In the genomic region with DNA sequence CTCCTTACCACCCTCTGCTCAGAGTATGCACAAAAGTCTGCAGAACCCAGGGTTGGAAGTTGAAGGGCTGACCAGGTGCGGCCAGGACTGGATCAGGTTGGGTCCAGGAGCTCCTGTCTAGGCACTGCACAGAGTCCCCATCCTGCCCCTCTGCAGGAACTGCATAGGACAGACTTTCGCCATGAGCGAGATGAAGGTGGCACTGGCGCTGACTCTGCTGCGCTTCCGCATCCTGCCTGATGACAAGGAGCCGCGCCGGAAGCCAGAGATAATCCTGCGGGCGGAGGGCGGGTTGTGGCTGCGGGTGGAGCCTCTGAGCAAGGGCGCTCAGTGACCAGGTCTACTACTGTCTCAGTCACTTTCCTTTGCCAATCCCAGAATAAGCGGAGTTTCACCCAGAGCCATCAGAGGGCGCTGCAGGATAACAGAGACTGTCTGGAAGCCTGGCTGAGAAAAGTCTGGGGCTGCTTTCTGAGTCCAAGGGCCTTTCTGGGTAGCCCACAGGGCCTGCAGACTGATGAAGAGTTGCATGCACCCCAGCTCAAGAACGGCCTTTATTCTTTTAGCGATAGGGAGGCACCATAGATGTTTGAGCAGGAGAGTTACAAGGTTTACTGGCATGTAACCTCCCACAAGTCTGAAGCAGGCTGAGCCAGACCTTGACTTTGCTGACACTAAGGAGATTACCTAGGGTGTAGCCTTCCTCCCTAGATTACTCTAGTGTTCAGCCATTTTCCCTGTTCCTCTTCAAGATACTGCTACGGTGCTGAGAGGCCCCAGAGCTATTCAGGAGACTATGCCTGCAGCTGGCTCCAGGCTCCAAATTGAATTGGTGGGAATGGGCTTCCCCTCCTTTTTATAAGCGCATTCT, we compare ENCODE assay signal across 8 mouse cellular contexts. TPM values are rescaled to one million over a fixed set of nuclear protein-coding genes. Genes with fewer than 3 reads are reported as not detected.
DNase-seq lines count a peak whose midpoint lies in the region; ATAC-seq and TF ChIP-seq lines count a peak whose summit lies in the region.

No protein-coding gene starts in this region.

- DNase-seq in NIH3T3 (ENCODE audit: low read depth): peak; percentile 45
- DNase-seq in cerebellum, adult 2 months: peak; percentile 89 to 92
- DNase-seq in forelimb bud, embryonic 11.5 days (ENCODE audit: low read depth, low spot score): peak; percentile 69
- peak; percentile 89 for DNase-seq in hindbrain, embryonic 11.5 days (ENCODE audit: low spot score)
- DNase-seq in layer of hippocampus, adult 9-10 months (ENCODE audit: low spot score): peak; percentile 90
- peak; percentile 87 for DNase-seq in lung, embryonic 14.5 days
- DNase-seq in thymus, postnatal 10 days (ENCODE audit: low spot score in 2 of 2): peak; percentile 83 to 86

- ATAC-seq in hindbrain, embryonic 11.5 days (ENCODE audit: low FRiP score): peak; percentile 86
- ATAC-seq in lung, embryonic 14.5 days (ENCODE audit: insufficient read depth): peak; percentile 83

- TF ChIP-seq POLR2A in cerebellum, adult 2 months (IDR thresholded peaks at IDR 0.05; ENCODE audit: borderline replicate concordance, insufficient read depth, low read length): peak; percentile 40; the same call in 1 of the 2 replicates
- TF ChIP-seq POLR2A in olfactory bulb, adult 2 months (IDR thresholded peaks at IDR 0.05; ENCODE audit: insufficient read depth, low read depth, low read length): no peak

- no peaks in the 10 kb centered on the region for H3K9me3 ChIP-seq in hindbrain, embryonic 11.5 days (ENCODE audit: control insufficient read depth, low read length)
- H3K9me3 ChIP-seq in lung, embryonic 14.5 days (ENCODE audit: low read depth, low read length): no peaks in the 10 kb centered on the region

- peak overlapping the region; percentile 47; the same call in 1 of the 2 replicates for H3K9ac ChIP-seq in hindbrain, embryonic 11.5 days (ENCODE audit: low read depth, low read length)
- no peak overlapping the region; the same call in 1 of the 2 replicates for H3K9ac ChIP-seq in lung, embryonic 14.5 days

- H3K4me1 ChIP-seq in cerebellum, adult 2 months (ENCODE audit: control insufficient read depth, insufficient read depth, low read length): no peaks in the 10 kb centered on the region
- H3K4me1 ChIP-seq in hindbrain, embryonic 11.5 days (replicated peaks; ENCODE audit: control insufficient read depth, insufficient read depth, low read length): no peaks in the 10 kb centered on the region
- no peaks in the 10 kb centered on the region for H3K4me1 ChIP-seq in lung, embryonic 14.5 days (ENCODE audit: insufficient read depth)
- H3K4me1 ChIP-seq in olfactory bulb, adult 2 months (ENCODE audit: control insufficient read depth, insufficient read depth, low read length): peaks cover 5% of the 10 kb centered on the region

- H3K4me3 ChIP-seq in cerebellum, adult 2 months (replicated peaks; ENCODE audit: insufficient read depth, low read depth, low read length): peak overlapping the region; percentile 78
- peak overlapping the region; percentile 23 for H3K4me3 ChIP-seq in hindbrain, embryonic 11.5 days (ENCODE audit: low read depth, low read length)
- peak overlapping the region; percentile 17; the same call in 1 of the 2 replicates for H3K4me3 ChIP-seq in lung, embryonic 14.5 days (ENCODE audit: low read depth, low read length)
- H3K4me3 ChIP-seq in olfactory bulb, adult 2 months (ENCODE audit: insufficient read depth, low read depth, low read length): peak overlapping the region; percentile 49

- peak overlapping the region; percentile 2; the same call in 1 of the 2 replicates for H3K27ac ChIP-seq in cerebellum, adult 2 months (ENCODE audit: insufficient read depth, low read length)
- no peak overlapping the region for H3K27ac ChIP-seq in hindbrain, embryonic 11.5 days (ENCODE audit: low read depth, low read length)
- H3K27ac ChIP-seq in lung, embryonic 14.5 days (ENCODE audit: low read depth): no peak overlapping the region
- no peak overlapping the region for H3K27ac ChIP-seq in olfactory bulb, adult 2 months (ENCODE audit: insufficient read depth, low read depth, low read length)

- no peaks in the 10 kb centered on the region for H3K36me3 ChIP-seq in hindbrain, embryonic 11.5 days (ENCODE audit: control insufficient read depth, insufficient read depth, low read length)
- H3K36me3 ChIP-seq in lung, embryonic 14.5 days (ENCODE audit: insufficient read depth): no peaks in the 10 kb centered on the region

- H3K4me2 ChIP-seq in hindbrain, embryonic 11.5 days (replicated peaks; ENCODE audit: low read depth, low read length): peak overlapping the region; percentile 46
- H3K4me2 ChIP-seq in lung, embryonic 14.5 days: peak overlapping the region; percentile 53

- WGBS in cerebellum, adult 2 months: 11% methylated on average over 20 of the region's 20 CpGs
- 13% methylated on average over 20 of the region's 20 CpGs for WGBS in hindbrain, embryonic 11.5 days
- WGBS in lung, embryonic 14.5 days: 11% methylated on average over 20 of the region's 20 CpGs
- WGBS in olfactory bulb, adult 2 months: 13% methylated on average over 20 of the region's 20 CpGs

- peak; percentile 75 for TF ChIP-seq CTCF in cerebellum, adult 2 months (IDR thresholded peaks at IDR 0.05; ENCODE audit: borderline replicate concordance, insufficient read depth, low read depth, low read length)
- TF ChIP-seq CTCF in lung, embryonic 14.5 days (IDR thresholded peaks at IDR 0.05; ENCODE audit: low read depth): peak; percentile 69
- TF ChIP-seq CTCF in olfactory bulb, adult 2 months (IDR thresholded peaks at IDR 0.05; ENCODE audit: insufficient read depth, low read depth, low read length): peak; percentile 74

- H3K27me3 ChIP-seq in cerebellum, adult 2 months (ENCODE audit: control insufficient read depth, insufficient read depth, low read length): no peaks in the 10 kb centered on the region
- H3K27me3 ChIP-seq in hindbrain, embryonic 11.5 days (ENCODE audit: control insufficient read depth, insufficient read depth, low read length): no peaks in the 10 kb centered on the region
- H3K27me3 ChIP-seq in lung, embryonic 14.5 days (ENCODE audit: insufficient read depth, low read length): no peaks in the 10 kb centered on the region

RNA-seq across cellular contexts. Expression of a gene that starts 14.8 kb away (rescaled TPM):
- polyA plus RNA-seq in cerebellum, adult 2 months (2012; rRNA removed): 21.8 and 24.6 TPM in 2 replicates
- 11.4 TPM in 2 replicates for polyA plus RNA-seq in hindbrain, embryonic 11.5 days (2014; fragmentation: Nextera tagmentation; extraction: Ambion mirVana)
- polyA plus RNA-seq in lung, embryonic 14.5 days (2014; fragmentation: Nextera tagmentation; extraction: Ambion mirVana): 14.1 and 15.7 TPM in 2 replicates
- polyA plus RNA-seq in olfactory bulb, adult 2 months (2012; ENCODE audit: insufficient read depth, insufficient read length, low replicate concordance, missing spikeins): not detected in 2 replicates

RNA-seq across cellular contexts. Expression of a gene that starts 45.3 kb away (rescaled TPM):
- 6.8 and 7.8 TPM in 2 replicates for polyA plus RNA-seq in cerebellum, adult 2 months (2012; rRNA removed)
- 6.0 and 10.3 TPM in 2 replicates for polyA plus RNA-seq in hindbrain, embryonic 11.5 days (2014; fragmentation: Nextera tagmentation; extraction: Ambion mirVana)
- 5.4 and 5.9 TPM in 2 replicates for polyA plus RNA-seq in lung, embryonic 14.5 days (2014; fragmentation: Nextera tagmentation; extraction: Ambion mirVana)
- not detected in 2 replicates for polyA plus RNA-seq in olfactory bulb, adult 2 months (2012; ENCODE audit: insufficient read depth, insufficient read length, low replicate concordance, missing spikeins)

Comparison
In these comparisons a context has a peak if more than half of its experiments do, and no peak if none do; other contexts are left out.
1. H3K4me3 ChIP-seq: peak in every context shown above with its lines; median percentile 78 in cerebellum, adult 2 months; 49 in olfactory bulb, adult 2 months; 23 in hindbrain, embryonic 11.5 days; 17 in lung, embryonic 14.5 days.
2. RNA of a gene that starts 14.8 kb away (polyA plus RNA-seq): 21.8 to 24.6 TPM in cerebellum, adult 2 months, 14.1 to 15.7 TPM in lung, embryonic 14.5 days and 11.4 TPM in hindbrain, embryonic 11.5 days; not detected in olfactory bulb, adult 2 months; every median in the first group is over 10 times any median in the second.
3. Peak in every context shown above with its lines, with median percentiles within 50 percentile points of each other: DNase-seq and CTCF ChIP-seq.